Mouse (Mus musculus): ENCODE measurements around the gene Jund.

GRCm38 (mm10) chr8:70695318-70696018, 3.3 kb upstream of the Jund start:
- TF ChIP-seq CTCF (IDR thresholded peaks at IDR 0.05; ENCODE audit: low read depth) (no peak), EP300 (IDR thresholded peaks at IDR 0.05; ENCODE audit: low read depth) (no peak)
